Mouse (Mus musculus) embryonic facial prominence, embryonic 11.5 days (tissue): ENCODE measurements around the gene Rap1b. TPM values are rescaled to one million over a fixed set of nuclear protein-coding genes. Genes with fewer than 3 reads are reported as not detected.

ENCODE experiments used
- polyA plus RNA-seq: library from polyadenylated mRNA; unstranded; fragments of >200 nt; fragmentation: Nextera tagmentation; extraction: Ambion mirVana; gene quantifications from 2 replicates; pipeline ENCODE4 v1.2.1, GENCODE M21; 2014

Rap1b gene
- polyA plus RNA-seq, 1 experiment from 2014 or later: 179 TPM

Other genes starting within 250 kb of the Rap1b start
- 9.9 and 10.9 TPM in 2 replicates for gene Cpm, start 216.5 kb downstream of the Rap1b start, polyA plus RNA-seq
- 47.7 and 50.5 TPM in 2 replicates for gene Mdm2, start 135.3 kb downstream of the Rap1b start, polyA plus RNA-seq
- 20.1 and 22.2 TPM in 2 replicates for gene Slc35e3, start 99.7 kb downstream of the Rap1b start, polyA plus RNA-seq
- gene Nup107, start 53.3 kb downstream of the Rap1b start, polyA plus RNA-seq: 106 and 122 TPM in 2 replicates